Mouse (Mus musculus): ENCODE measurements around the gene Dlg2. TPM values are rescaled to one million over a fixed set of nuclear protein-coding genes. Genes with fewer than 3 reads are reported as not detected.

The Dlg2 gene
- polyA plus RNA-seq, 1 experiment: 0.01 TPM

GRCm38 (mm10) chr7:92430254-92430653, 1953.8 kb downstream of the Dlg2 start:
- H3K4me3 ChIP-seq (ENCODE audit: insufficient read depth, poor library complexity, severe bottlenecking): no peak overlapping the region
- no peaks in the 10 kb centered on the region for H3K79me3 ChIP-seq (ENCODE audit: low read depth)
- no peaks in the 10 kb centered on the region for H3K36me3 ChIP-seq (ENCODE audit: control insufficient read depth, insufficient read depth)
- no peaks in the 10 kb centered on the region for H3K27me3 ChIP-seq (ENCODE audit: control insufficient read depth, insufficient read depth, insufficient read length)
- H3K79me2 ChIP-seq (ENCODE audit: control insufficient read depth, insufficient read depth): no peaks in the 10 kb centered on the region
- no peak overlapping the region for H3ac ChIP-seq (ENCODE audit: control insufficient read depth, insufficient read length, low read depth)
- TF ChIP-seq CEBPB (IDR thresholded peaks at IDR 0.05; ENCODE audit: low read depth) (no peak), USF1 (IDR thresholded peaks at IDR 0.05; ENCODE audit: low read depth) (no peak), CTCF (IDR thresholded peaks at IDR 0.05; ENCODE audit: control insufficient read depth, insufficient read depth, insufficient read length) (no peak), FOSL1 (IDR thresholded peaks at IDR 0.05; ENCODE audit: insufficient read depth, low read length, poor library complexity, severe bottlenecking) (no peak), MYOG (IDR thresholded peaks at IDR 0.05; ENCODE audit: control insufficient read depth, extremely low read depth, insufficient read length) (no peak), MYOD1 (IDR thresholded peaks at IDR 0.05; ENCODE audit: control insufficient read depth, insufficient read length, low read depth) (no peak), MAX (IDR thresholded peaks at IDR 0.05) (no peak)

- Histone ChIP-seq H3K27me3 (ENCODE audit: control insufficient read depth, insufficient read depth, insufficient read length) (no peaks in the 10 kb centered on the region), H3K4me3 (ENCODE audit: insufficient read depth, poor library complexity, severe bottlenecking) (no peak overlapping the region), H3K36me3 (ENCODE audit: control insufficient read depth, insufficient read depth) (no peaks in the 10 kb centered on the region), H3K79me2 (ENCODE audit: control insufficient read depth, insufficient read depth) (no peaks in the 10 kb centered on the region), H3ac (ENCODE audit: control insufficient read depth, insufficient read length, low read depth) (no peak overlapping the region), H3K79me3 (ENCODE audit: low read depth) (no peaks in the 10 kb centered on the region)
- no peak for TF ChIP-seq MYOD1 (IDR thresholded peaks at IDR 0.05; ENCODE audit: control insufficient read depth, insufficient read length, low read depth)
- no peak for TF ChIP-seq CEBPB (IDR thresholded peaks at IDR 0.05; ENCODE audit: low read depth)
- TF ChIP-seq MAX (IDR thresholded peaks at IDR 0.05): no peak
Observed at GRCm38 (mm10) chr7:92437168-92437567, 1960.7 kb downstream of the Dlg2 start.

GRCm38 (mm10) chr7:92439503-92440487, 1963.3 kb downstream of the Dlg2 start:
- no peaks in the 10 kb centered on the region for H3K36me3 ChIP-seq (ENCODE audit: control insufficient read depth, insufficient read depth)
- no peak overlapping the region for H3ac ChIP-seq (ENCODE audit: control insufficient read depth, insufficient read length, low read depth)
- no peaks in the 10 kb centered on the region for H3K79me2 ChIP-seq (ENCODE audit: control insufficient read depth, insufficient read depth)
- no peaks in the 10 kb centered on the region for H3K79me3 ChIP-seq (ENCODE audit: low read depth)
- H3K27me3 ChIP-seq (ENCODE audit: control insufficient read depth, insufficient read depth, insufficient read length): no peaks in the 10 kb centered on the region
- no peak for TF ChIP-seq MAX (IDR thresholded peaks at IDR 0.05)
- TF ChIP-seq FOSL1 (IDR thresholded peaks at IDR 0.05; ENCODE audit: insufficient read depth, low read length, poor library complexity, severe bottlenecking): no peak
- TF ChIP-seq CEBPB (IDR thresholded peaks at IDR 0.05; ENCODE audit: low read depth): no peak
- TF ChIP-seq USF1 (IDR thresholded peaks at IDR 0.05; ENCODE audit: low read depth): no peak
- TF ChIP-seq CTCF (IDR thresholded peaks at IDR 0.05; ENCODE audit: control insufficient read depth, insufficient read depth, insufficient read length): no peak
- H3K4me3 ChIP-seq (ENCODE audit: insufficient read depth, poor library complexity, severe bottlenecking): no peak overlapping the region

- TF ChIP-seq MYOG (IDR thresholded peaks at IDR 0.05; ENCODE audit: control insufficient read depth, extremely low read depth, insufficient read length) (no peak), MYOD1 (IDR thresholded peaks at IDR 0.05; ENCODE audit: control insufficient read depth, insufficient read length, low read depth) (peak; percentile 31), FOSL1 (IDR thresholded peaks at IDR 0.05; ENCODE audit: insufficient read depth, low read length, poor library complexity, severe bottlenecking) (peak; percentile 49), CTCF (IDR thresholded peaks at IDR 0.05; ENCODE audit: control insufficient read depth, insufficient read depth, insufficient read length) (no peak), USF1 (IDR thresholded peaks at IDR 0.05; ENCODE audit: low read depth) (no peak)
- Histone ChIP-seq H3K27me3 (ENCODE audit: control insufficient read depth, insufficient read depth, insufficient read length) (no peaks in the 10 kb centered on the region), H3ac (ENCODE audit: control insufficient read depth, insufficient read length, low read depth) (no peak overlapping the region), H3K4me3 (ENCODE audit: insufficient read depth, poor library complexity, severe bottlenecking) (no peak overlapping the region), H3K79me3 (ENCODE audit: low read depth) (no peaks in the 10 kb centered on the region), H3K36me3 (ENCODE audit: control insufficient read depth, insufficient read depth) (no peaks in the 10 kb centered on the region), H3K79me2 (ENCODE audit: control insufficient read depth, insufficient read depth) (no peaks in the 10 kb centered on the region)
Observed at GRCm38 (mm10) chr7:92441611-92442010, 1965.1 kb downstream of the Dlg2 start.

GRCm38 (mm10) chr7:92442082-92442481, 1965.6 kb downstream of the Dlg2 start:
- TF ChIP-seq FOSL1 (IDR thresholded peaks at IDR 0.05; ENCODE audit: insufficient read depth, low read length, poor library complexity, severe bottlenecking) (no peak), USF1 (IDR thresholded peaks at IDR 0.05; ENCODE audit: low read depth) (no peak), MAX (IDR thresholded peaks at IDR 0.05) (no peak), MYOG (IDR thresholded peaks at IDR 0.05; ENCODE audit: control insufficient read depth, extremely low read depth, insufficient read length) (no peak)
- no peak overlapping the region for H3ac ChIP-seq (ENCODE audit: control insufficient read depth, insufficient read length, low read depth)
- H3K79me2 ChIP-seq (ENCODE audit: control insufficient read depth, insufficient read depth): no peaks in the 10 kb centered on the region
- no peaks in the 10 kb centered on the region for H3K79me3 ChIP-seq (ENCODE audit: low read depth)
- H3K4me3 ChIP-seq (ENCODE audit: insufficient read depth, poor library complexity, severe bottlenecking): no peak overlapping the region
- H3K36me3 ChIP-seq (ENCODE audit: control insufficient read depth, insufficient read depth): no peaks in the 10 kb centered on the region
- no peaks in the 10 kb centered on the region for H3K27me3 ChIP-seq (ENCODE audit: control insufficient read depth, insufficient read depth, insufficient read length)

GRCm38 (mm10) chr7:92447938-92448337, 1971.5 kb downstream of the Dlg2 start:
- no peaks in the 10 kb centered on the region for H3K27me3 ChIP-seq (ENCODE audit: control insufficient read depth, insufficient read depth, insufficient read length)

More at GRCm38 (mm10) chr7:92447938-92448337, 1971.5 kb downstream of the Dlg2 start:
- Histone ChIP-seq H3K36me3 (ENCODE audit: control insufficient read depth, insufficient read depth) (no peaks in the 10 kb centered on the region), H3K79me2 (ENCODE audit: control insufficient read depth, insufficient read depth) (no peaks in the 10 kb centered on the region), H3K79me3 (ENCODE audit: low read depth) (no peaks in the 10 kb centered on the region), H3ac (ENCODE audit: control insufficient read depth, insufficient read length, low read depth) (no peak overlapping the region), H3K4me3 (ENCODE audit: insufficient read depth, poor library complexity, severe bottlenecking) (no peak overlapping the region)
- TF ChIP-seq MYOG (IDR thresholded peaks at IDR 0.05; ENCODE audit: control insufficient read depth, extremely low read depth, insufficient read length) (no peak), CEBPB (IDR thresholded peaks at IDR 0.05; ENCODE audit: low read depth) (peak; percentile 13)

All from C2C12 (cell line).